Mouse (Mus musculus): ENCODE data around the gene Clint1.
"Not testable (repeated sequence)": the region's sequence is repeated elsewhere in the genome, so short reads cannot be mapped to it uniquely, and the experiment has no call there.

The Clint1 gene

GRCm38 (mm10) chr11:45847548-45847947 lies 4.3 kb upstream of the Clint1 start:
- DNase-seq (ENCODE audit: low read depth in 2 of 2, low spot score in 2 of 2) = no peak

GRCm38 (mm10) chr11:45848253-45848652 lies 3.6 kb upstream of the Clint1 start:
- DNase-seq (ENCODE audit: low read depth in 2 of 2, low spot score in 2 of 2) = no peak

GRCm38 (mm10) chr11:45849203-45849602 lies 2.6 kb upstream of the Clint1 start:
- DNase-seq (ENCODE audit: low read depth in 2 of 2, low spot score in 2 of 2) = no peak

GRCm38 (mm10) chr11:45849859-45850258 lies 2.0 kb upstream of the Clint1 start:
- DNase-seq (ENCODE audit: low read depth in 2 of 2, low spot score in 2 of 2) = no peak

- no peak for DNase-seq (ENCODE audit: low read depth in 2 of 2, low spot score in 2 of 2)
Measured at GRCm38 (mm10) chr11:45850317-45850716, 1.5 kb upstream of the Clint1 start.

- DNase-seq (ENCODE audit: low read depth in 2 of 2, low spot score in 2 of 2) = peak; percentile 39 to 52
Measured at GRCm38 (mm10) chr11:45852124-45852994, 508 bp downstream of the Clint1 start.

GRCm38 (mm10) chr11:45852995-45853317 lies 1.1 kb downstream of the Clint1 start:
- DNase-seq (ENCODE audit: low read depth in 2 of 2, low spot score in 2 of 2) = no peak

GRCm38 (mm10) chr11:45853916-45854315 lies 2.1 kb downstream of the Clint1 start:
- no peak for DNase-seq (ENCODE audit: low read depth in 2 of 2, low spot score in 2 of 2)

GRCm38 (mm10) chr11:45854381-45854780 lies 2.5 kb downstream of the Clint1 start:
- no peak for DNase-seq (ENCODE audit: low read depth in 2 of 2, low spot score in 2 of 2)

- no peak for DNase-seq (ENCODE audit: low read depth in 2 of 2, low spot score in 2 of 2)
Measured at GRCm38 (mm10) chr11:45855407-45856148, 3.7 kb downstream of the Clint1 start.

- DNase-seq (ENCODE audit: low read depth in 2 of 2, low spot score in 2 of 2) = no peak
Measured at GRCm38 (mm10) chr11:45856149-45856516, 4.3 kb downstream of the Clint1 start.

GRCm38 (mm10) chr11:45861334-45861733 lies 9.5 kb downstream of the Clint1 start:
- no peak for DNase-seq (ENCODE audit: low read depth in 2 of 2, low spot score in 2 of 2)

- no peak for DNase-seq (ENCODE audit: low read depth in 2 of 2, low spot score in 2 of 2)
Measured at GRCm38 (mm10) chr11:45864409-45864808, 12.6 kb downstream of the Clint1 start.

GRCm38 (mm10) chr11:45865861-45866260 lies 14.0 kb downstream of the Clint1 start:
- DNase-seq (ENCODE audit: low read depth in 2 of 2, low spot score in 2 of 2) = no peak

- DNase-seq (ENCODE audit: low read depth in 2 of 2, low spot score in 2 of 2) = no peak
Measured at GRCm38 (mm10) chr11:45866534-45866933, 14.7 kb downstream of the Clint1 start.

- peak in 1 of 2 experiments; percentile 58 for DNase-seq (ENCODE audit: low read depth in 2 of 2, low spot score in 2 of 2)
Measured at GRCm38 (mm10) chr11:45873666-45874065, 21.8 kb downstream of the Clint1 start.

GRCm38 (mm10) chr11:45874251-45874650 lies 22.4 kb downstream of the Clint1 start:
- no peak for DNase-seq (ENCODE audit: low read depth in 2 of 2, low spot score in 2 of 2)

- DNase-seq (ENCODE audit: low read depth in 2 of 2, low spot score in 2 of 2) = no peak
Measured at GRCm38 (mm10) chr11:45875351-45875935, 23.6 kb downstream of the Clint1 start.

- no peak for DNase-seq (ENCODE audit: low read depth in 2 of 2, low spot score in 2 of 2)
Measured at GRCm38 (mm10) chr11:45876036-45876435, 24.2 kb downstream of the Clint1 start.

GRCm38 (mm10) chr11:45879366-45879765 lies 27.5 kb downstream of the Clint1 start:
- DNase-seq (ENCODE audit: low read depth in 2 of 2, low spot score in 2 of 2) = not testable (repeated sequence)

- DNase-seq (ENCODE audit: low read depth in 2 of 2, low spot score in 2 of 2) = no peak
Measured at GRCm38 (mm10) chr11:45881026-45881682, 29.3 kb downstream of the Clint1 start.

- DNase-seq (ENCODE audit: low read depth in 2 of 2, low spot score in 2 of 2) = no peak
Measured at GRCm38 (mm10) chr11:45881683-45882068, 29.8 kb downstream of the Clint1 start.
